Mouse (Mus musculus) midbrain, embryonic 10.5 days (tissue): Measurements from ENCODE around the gene Tubgcp2. TPM values are rescaled to one million over a fixed set of nuclear protein-coding genes. Genes with fewer than 3 reads are reported as not detected.
A peak's percentile ranks its signal among the peaks of the same experiment; 100 is the strongest.

Experiments used
- DNase-seq: peaks from one replicate; pipeline ENCODE4 v3.0.0-alpha.2; 2017; ENCODE audit warnings: low spot score
- H3K27ac ChIP-seq: fragments of 300-500 bp; sonication (generic); replicated peaks from 2 replicates; pipeline ENCODE4 v1.5.1; 2016; ENCODE audit warnings: mild to moderate bottlenecking
- H3K27me3 ChIP-seq: fragments of 300-500 bp; sonication (generic); 2 replicates; pipeline ENCODE4 v1.6.1; 2016; ENCODE audit warnings: low read depth, mild to moderate bottlenecking; ENCODE audit not compliant: poor library complexity, severe bottlenecking
- H3K36me3 ChIP-seq: fragments of 300-500 bp; sonication (generic); 2 replicates; pipeline ENCODE4 v1.6.1; 2016; ENCODE audit warnings: mild to moderate bottlenecking, moderate library complexity
- H3K4me1 ChIP-seq: fragments of 300-500 bp; sonication (generic); 2 replicates; pipeline ENCODE4 v1.6.1; 2016
- H3K4me3 ChIP-seq: fragments of 300-500 bp; sonication (generic); 2 replicates; pipeline ENCODE4 v1.5.1; 2016; ENCODE audit warnings: mild to moderate bottlenecking, moderate library complexity
- H3K9me3 ChIP-seq: fragments of 300-500 bp; sonication (generic); replicated peaks from 2 replicates; pipeline ENCODE4 v1.6.1; 2016; ENCODE audit warnings: mild to moderate bottlenecking
- WGBS: fragments of 180-500 bp; shearing (Covaris S2); methylation state at CpG from one replicate; pipeline ENCODE4 v1.1.7; 2016; 5-methylcytosine and 5-hydroxymethylcytosine counted together
- polyA plus RNA-seq: library from polyadenylated mRNA; unstranded; fragments of >200 nt; fragmentation: Nextera tagmentation; extraction: Ambion mirVana; gene quantifications from 2 replicates; pipeline ENCODE4 v1.2.1, GENCODE M21; 2016

Tubgcp2 gene
- polyA plus RNA-seq, 1 experiment from 2014 or later: 74.0 TPM

DNA sequence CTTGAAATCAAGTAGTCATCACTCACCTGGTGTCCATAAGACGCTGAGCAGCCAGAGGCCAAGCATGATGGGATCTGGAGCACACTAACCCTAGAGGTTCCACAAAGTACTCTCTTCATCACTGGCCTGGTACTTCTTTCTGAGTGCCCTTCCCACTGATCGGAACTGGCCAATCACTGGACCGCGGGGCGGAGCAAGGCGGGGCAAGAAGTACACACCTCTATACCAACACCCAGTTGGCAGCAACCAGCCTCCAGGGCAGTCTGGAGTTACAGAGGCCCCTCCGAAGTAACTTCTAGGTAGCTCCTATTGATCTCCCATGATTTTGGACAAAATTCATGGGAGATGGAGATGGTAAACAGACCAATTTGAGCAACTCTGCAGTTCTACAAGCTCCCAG is 44.1 kb downstream of the Tubgcp2 start, which contains the start of gene Adam8:
TSS of gene Adam8 (minus strand) at position 157 of the 400 bp plus-strand sequence.
- H3K36me3 ChIP-seq: peaks cover 29% of the 10 kb centered on the region
- H3K27me3 ChIP-seq: no peaks in the 10 kb centered on the region
- DNase-seq: no peak
- no peaks in the 10 kb centered on the region for H3K9me3 ChIP-seq
- no peak within 1 kb of the TSS for H3K27ac ChIP-seq
- 37% methylated on average over 7 of the region's 7 CpGs for WGBS
- no peak within 1 kb of the TSS for H3K4me3 ChIP-seq
- H3K4me1 ChIP-seq: no peaks in the 10 kb centered on the region

DNA sequence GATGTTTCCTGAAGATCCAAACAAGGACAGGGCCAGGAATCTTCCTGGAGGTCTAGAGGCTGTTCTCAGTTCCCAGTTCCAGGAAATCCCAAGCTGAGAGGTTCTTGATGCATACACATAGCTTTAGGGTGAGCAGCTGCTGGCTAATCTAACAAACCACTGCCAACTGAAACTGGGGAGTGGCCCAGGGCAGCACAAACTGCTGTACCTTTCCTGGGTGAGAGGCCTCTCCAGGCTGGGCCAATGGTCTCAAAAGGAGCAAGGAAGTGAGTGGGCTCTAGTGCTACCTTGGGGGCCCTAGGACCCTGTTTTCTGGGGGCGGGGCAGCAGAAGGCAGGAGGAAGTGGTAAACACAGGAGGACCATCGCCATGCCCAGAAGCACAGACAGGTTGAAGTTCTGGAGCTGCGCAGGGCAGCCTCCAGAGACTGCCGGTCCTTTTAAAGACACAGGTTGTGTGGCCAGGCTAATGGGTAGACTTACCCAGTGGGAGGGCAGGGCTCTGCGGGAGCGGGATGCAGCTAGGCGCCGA is 45.5 kb downstream of the Tubgcp2 start:
- Histone ChIP-seq H3K4me1 (no peaks in the 10 kb centered on the region), H3K27ac (no peak overlapping the region), H3K27me3 (no peaks in the 10 kb centered on the region), H3K9me3 (no peaks in the 10 kb centered on the region), H3K36me3 (peaks cover 18% of the 10 kb centered on the region), H3K4me3 (no peak overlapping the region)
- WGBS: 72% methylated on average over 8 of the region's 8 CpGs
- no peak for DNase-seq

DNA sequence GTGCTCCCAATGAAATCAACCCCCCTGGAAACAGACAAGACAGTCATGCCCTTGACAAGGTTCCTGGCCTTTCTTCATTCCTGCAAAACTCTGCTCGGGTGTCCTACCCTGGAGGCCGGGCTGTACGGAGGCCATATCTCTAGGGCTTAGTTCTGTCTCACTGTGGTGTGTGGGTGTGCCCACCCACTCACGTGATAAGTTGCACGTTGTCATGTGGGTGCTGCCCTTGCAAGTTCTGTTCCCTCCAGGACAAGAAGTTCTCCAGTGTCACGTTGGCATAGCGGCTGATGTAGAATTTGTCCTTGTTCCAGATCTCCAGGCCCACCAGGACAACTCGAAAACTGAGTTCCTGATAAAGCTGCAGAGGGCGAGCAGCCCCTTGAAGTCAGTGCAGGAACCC is 48.2 kb downstream of the Tubgcp2 start:
- WGBS: 93% methylated on average over 9 of the region's 9 CpGs

DNA sequence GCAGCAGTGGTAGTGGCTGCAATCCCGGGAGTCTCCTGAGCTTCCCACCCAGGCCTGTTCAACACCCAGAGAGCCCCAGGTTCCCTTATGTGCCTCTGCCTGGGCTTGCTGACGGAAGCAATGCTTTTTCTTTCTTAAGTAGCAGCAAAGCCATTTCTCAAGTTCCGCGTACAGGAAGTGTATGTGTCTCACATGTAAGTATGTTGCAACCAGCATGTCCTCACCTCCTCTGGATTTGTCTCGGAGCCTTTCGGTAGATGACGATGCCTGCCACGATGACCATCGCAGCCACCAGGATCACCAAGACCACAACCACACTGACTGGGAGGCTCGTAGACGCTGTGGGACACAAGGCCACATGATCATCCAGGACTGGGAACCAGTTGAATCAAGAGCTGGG is 52.0 kb downstream of the Tubgcp2 start:
- WGBS: 94% methylated on average over 11 of the region's 11 CpGs
- DNase-seq: no peak
- Histone ChIP-seq H3K4me3 (no peak overlapping the region), H3K36me3 (peaks cover 14% of the 10 kb centered on the region; the same call in 1 of the 2 replicates), H3K9me3 (no peaks in the 10 kb centered on the region), H3K27ac (no peak overlapping the region), H3K4me1 (no peaks in the 10 kb centered on the region), H3K27me3 (peaks cover 11% of the 10 kb centered on the region)

More for the DNA sequence above, 48.2 kb downstream of the Tubgcp2 start:
- Histone ChIP-seq H3K4me1 (no peaks in the 10 kb centered on the region), H3K36me3 (peaks cover 14% of the 10 kb centered on the region; the same call in 1 of the 2 replicates), H3K9me3 (no peaks in the 10 kb centered on the region), H3K27ac (no peak overlapping the region), H3K27me3 (no peaks in the 10 kb centered on the region), H3K4me3 (no peak overlapping the region)
- DNase-seq: no peak

DNA sequence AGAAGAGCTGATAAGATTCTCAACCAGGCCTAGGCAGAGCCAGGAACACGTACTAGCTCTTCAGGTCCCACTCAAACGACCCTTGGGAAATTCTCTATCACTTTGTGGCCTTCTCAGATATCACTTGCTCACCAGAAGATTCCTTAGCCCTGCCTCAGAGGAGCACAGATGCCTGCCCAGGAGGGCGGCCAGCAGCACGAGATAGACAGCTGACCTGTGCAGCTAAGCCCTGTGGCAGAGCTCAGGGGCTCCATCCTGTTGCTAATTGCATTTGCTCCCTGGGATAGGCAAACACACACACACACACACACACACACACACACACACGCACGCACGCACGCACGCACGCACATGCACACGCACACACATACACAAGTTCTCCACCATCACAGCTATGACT is 54.4 kb downstream of the Tubgcp2 start:
- Histone ChIP-seq H3K9me3 (no peaks in the 10 kb centered on the region), H3K27ac (no peak overlapping the region), H3K4me3 (no peak overlapping the region), H3K4me1 (peaks cover 13% of the 10 kb centered on the region), H3K36me3 (peaks cover 14% of the 10 kb centered on the region; the same call in 1 of the 2 replicates), H3K27me3 (peaks cover 26% of the 10 kb centered on the region)
- WGBS: 87% methylated on average over 11 of the region's 11 CpGs
- no peak for DNase-seq

DNA sequence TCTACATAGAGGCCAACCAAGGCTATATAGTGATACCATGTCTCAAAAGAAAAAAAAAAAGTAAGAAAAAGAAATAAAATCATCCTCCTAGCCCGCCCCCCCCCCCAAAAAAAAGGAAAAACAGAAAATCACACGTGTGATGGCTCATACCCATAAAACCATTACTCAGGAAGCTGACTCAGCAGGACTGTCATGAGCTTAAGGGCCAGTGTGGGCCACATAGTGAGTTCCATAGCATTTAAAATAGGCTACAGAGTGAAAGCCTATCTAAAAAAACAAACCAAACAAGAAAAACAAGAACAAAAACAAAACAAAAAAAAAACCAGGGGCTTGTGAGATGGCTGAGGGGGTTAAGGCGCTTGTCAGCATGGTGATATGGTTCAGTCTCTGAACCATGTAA is 55.7 kb downstream of the Tubgcp2 start:
- H3K36me3 ChIP-seq: peaks cover 10% of the 10 kb centered on the region; the same call in 1 of the 2 replicates
- 61% methylated on average over 3 of the region's 3 CpGs for WGBS
- DNase-seq: no peak
- no peaks in the 10 kb centered on the region for H3K9me3 ChIP-seq
- peaks cover 29% of the 10 kb centered on the region for H3K27me3 ChIP-seq
- H3K4me3 ChIP-seq: no peak overlapping the region
- peaks cover 13% of the 10 kb centered on the region for H3K4me1 ChIP-seq
- no peak overlapping the region for H3K27ac ChIP-seq

DNA sequence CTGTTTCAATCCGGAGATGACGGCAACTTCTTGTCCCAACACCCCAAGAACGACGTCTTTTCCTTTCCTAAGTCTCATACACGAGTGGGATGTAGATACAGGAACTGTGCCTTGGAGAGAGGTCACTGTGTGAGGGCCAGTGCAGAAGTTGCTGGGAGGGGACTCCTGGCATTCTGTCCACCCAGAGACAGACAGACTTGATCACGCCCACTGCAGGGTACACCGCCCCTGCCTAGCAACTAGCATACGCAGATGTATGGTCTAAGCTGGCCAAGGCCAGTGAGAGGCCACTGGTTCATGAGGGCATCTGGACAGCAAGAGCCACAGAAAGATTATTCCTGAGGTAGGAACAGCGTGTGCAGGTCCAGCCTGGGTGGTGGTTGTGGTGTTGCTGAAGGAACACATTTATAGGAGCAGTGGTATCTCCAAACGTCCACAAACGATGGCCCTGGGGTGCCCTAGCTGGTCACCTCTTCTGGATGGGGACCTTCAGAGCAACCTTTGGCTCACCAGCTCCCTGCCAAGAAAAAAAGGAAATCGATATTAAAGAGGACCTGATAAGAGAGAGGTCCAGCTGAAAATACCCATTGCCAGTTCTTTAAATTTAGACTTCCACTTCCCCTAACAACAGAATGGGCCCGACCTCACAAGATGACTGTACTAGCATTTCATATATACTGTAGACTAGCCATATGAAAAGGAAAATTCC is 57.3 kb downstream of the Tubgcp2 start:
- Histone ChIP-seq H3K4me1 (peaks cover 16% of the 10 kb centered on the region), H3K4me3 (peak overlapping the region; percentile 78), H3K27me3 (peaks cover 36% of the 10 kb centered on the region), H3K27ac (no peak overlapping the region; the same call in 1 of the 2 replicates), H3K36me3 (no peaks in the 10 kb centered on the region), H3K9me3 (no peaks in the 10 kb centered on the region)
- WGBS: 48% methylated on average over 13 of the region's 13 CpGs
- no peak for DNase-seq

DNA sequence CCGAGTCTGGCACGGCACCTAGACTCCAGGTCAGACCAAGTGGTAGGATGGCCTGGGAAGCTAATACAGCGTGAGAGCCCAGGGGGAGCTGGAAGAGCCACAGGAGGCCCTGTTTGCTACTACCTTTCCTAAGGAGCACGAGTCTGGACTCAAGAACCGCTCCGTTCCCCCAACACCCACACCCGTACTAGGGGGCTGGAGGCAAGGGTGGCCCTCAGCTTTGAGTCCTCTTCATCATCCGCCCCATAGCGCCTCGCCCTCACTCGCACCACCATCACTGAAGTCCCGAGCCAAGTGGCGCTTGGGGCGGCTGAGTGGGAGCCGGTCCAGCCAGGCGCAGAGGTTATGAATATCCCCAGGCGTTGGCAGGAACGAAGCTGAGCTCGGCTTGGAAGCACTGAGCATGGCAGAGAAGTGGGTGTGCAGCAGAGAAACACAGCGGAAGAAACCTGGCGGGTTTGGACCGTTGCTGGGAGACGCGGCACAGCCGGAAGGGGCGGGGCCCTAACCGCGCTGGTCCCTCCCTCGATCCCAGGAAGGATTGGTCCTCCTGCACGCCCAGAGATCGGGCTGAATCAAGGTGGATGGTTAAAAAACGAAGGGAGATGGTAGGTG is 58.1 kb downstream of the Tubgcp2 start, which contains the start of gene 6430531B16Rik:
TSS of gene 6430531B16Rik (minus strand) at position 478 of the 615 bp plus-strand sequence.
- peaks cover 42% of the 10 kb centered on the region for H3K27me3 ChIP-seq
- peak; percentile 87 for DNase-seq
- H3K9me3 ChIP-seq: no peaks in the 10 kb centered on the region
- H3K27ac ChIP-seq: peak within 1 kb of the TSS; percentile 84
- WGBS: 4% methylated on average over 32 of the region's 32 CpGs
- peaks cover 16% of the 10 kb centered on the region for H3K4me1 ChIP-seq
- H3K36me3 ChIP-seq: no peaks in the 10 kb centered on the region
- H3K4me3 ChIP-seq: peak within 1 kb of the TSS; percentile 78

DNA sequence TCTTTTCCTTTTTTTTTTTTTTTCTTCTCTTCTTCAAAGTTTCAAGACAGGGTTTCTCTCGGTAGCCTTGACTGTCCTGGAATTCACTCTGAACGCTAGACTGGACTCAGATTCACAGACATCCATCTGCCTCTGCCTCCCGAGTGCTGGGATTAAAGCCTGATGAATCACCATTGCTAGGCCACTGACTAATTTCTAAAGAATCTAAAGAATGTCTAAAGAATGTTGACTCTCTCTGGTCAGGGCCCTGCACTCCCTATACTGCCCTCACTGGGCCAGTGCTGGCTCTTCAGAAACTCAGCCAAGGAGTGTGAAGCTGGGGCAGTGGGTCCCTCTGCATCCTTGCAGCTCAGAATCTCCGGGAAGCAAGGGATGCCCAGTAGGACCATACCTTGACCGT is 61.0 kb downstream of the Tubgcp2 start:
- Histone ChIP-seq H3K4me3 (no peak overlapping the region), H3K9me3 (no peaks in the 10 kb centered on the region), H3K27me3 (peaks cover 68% of the 10 kb centered on the region), H3K27ac (no peak overlapping the region), H3K4me1 (peaks cover 16% of the 10 kb centered on the region), H3K36me3 (no peaks in the 10 kb centered on the region)
- WGBS: 56% methylated on average over 5 of the region's 5 CpGs
- no peak for DNase-seq

DNA sequence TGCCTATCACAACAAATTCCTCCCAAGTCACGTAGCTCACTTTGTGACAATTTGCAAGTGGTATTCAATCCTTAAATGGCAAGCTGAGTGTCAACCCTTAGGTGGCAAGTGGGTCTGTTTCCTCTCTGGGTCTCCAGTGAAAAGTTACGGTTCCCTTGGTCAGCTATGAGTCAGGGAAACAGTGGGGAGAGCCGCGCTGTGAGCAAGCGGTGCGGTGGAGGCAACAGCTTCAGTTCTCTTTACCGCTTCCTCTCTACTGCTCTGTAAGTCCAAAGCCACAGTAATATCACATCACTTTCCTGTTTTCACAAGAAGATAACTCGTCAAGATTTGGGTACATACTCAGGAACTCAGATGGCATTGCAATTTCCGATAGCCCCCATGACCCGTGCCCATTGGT is 62.2 kb downstream of the Tubgcp2 start:
- H3K36me3 ChIP-seq: no peaks in the 10 kb centered on the region
- H3K27me3 ChIP-seq: peaks cover 66% of the 10 kb centered on the region
- H3K4me3 ChIP-seq: no peak overlapping the region
- no peaks in the 10 kb centered on the region for H3K9me3 ChIP-seq
- H3K27ac ChIP-seq: no peak overlapping the region
- DNase-seq: no peak
- WGBS: 91% methylated on average over 10 of the region's 10 CpGs
- peaks cover 26% of the 10 kb centered on the region for H3K4me1 ChIP-seq

DNA sequence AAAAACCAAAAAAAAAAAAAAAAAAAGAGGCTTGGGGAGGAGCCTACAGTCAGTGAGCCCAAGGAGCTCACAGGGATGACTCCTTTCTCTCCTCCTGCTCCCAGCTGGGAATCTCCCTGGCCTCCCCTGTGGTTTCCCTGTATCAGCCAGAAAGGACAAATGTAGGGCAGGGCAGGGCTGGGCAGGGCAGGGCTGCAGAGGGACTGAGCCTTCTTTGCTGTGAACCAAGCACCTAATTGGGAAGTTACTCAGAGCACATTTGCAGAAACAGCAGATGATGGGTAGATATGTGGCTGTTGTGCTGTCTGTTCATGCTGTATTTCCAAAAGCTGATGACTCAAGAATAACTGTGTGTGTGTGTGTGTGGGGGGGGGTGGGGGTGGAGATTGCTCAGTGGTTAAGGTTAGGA is 63.5 kb downstream of the Tubgcp2 start:
- H3K9me3 ChIP-seq: no peaks in the 10 kb centered on the region
- no peak overlapping the region for H3K27ac ChIP-seq
- H3K36me3 ChIP-seq: no peaks in the 10 kb centered on the region
- DNase-seq: no peak
- H3K4me1 ChIP-seq: peaks cover 16% of the 10 kb centered on the region
- peaks cover 72% of the 10 kb centered on the region for H3K27me3 ChIP-seq
- no peak overlapping the region for H3K4me3 ChIP-seq

DNA sequence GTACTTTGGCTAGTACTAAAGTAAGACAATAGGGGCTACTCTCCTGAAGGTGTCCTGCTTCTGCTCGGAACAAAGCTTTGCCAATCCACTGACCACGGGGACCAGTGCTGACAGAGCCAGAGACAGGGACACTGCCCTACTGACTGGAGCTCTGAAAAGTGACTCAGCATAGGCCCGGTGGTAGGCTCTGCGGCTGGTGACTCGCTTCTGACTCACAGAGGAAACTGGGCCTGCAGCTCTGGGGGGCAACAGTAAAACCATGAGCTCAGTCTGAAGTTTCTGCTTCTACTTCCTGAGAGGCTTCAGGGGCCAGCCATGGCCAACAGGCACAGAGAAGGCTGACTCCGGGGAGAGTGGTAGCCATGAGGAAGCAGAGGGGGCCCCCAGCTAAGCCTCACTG is 65.0 kb downstream of the Tubgcp2 start:
- Histone ChIP-seq H3K4me1 (peaks cover 25% of the 10 kb centered on the region), H3K27ac (no peak overlapping the region), H3K36me3 (no peaks in the 10 kb centered on the region), H3K4me3 (no peak overlapping the region), H3K27me3 (peaks cover 71% of the 10 kb centered on the region), H3K9me3 (no peaks in the 10 kb centered on the region)
- WGBS: 64% methylated on average over 6 of the region's 6 CpGs
- no peak for DNase-seq

DNA sequence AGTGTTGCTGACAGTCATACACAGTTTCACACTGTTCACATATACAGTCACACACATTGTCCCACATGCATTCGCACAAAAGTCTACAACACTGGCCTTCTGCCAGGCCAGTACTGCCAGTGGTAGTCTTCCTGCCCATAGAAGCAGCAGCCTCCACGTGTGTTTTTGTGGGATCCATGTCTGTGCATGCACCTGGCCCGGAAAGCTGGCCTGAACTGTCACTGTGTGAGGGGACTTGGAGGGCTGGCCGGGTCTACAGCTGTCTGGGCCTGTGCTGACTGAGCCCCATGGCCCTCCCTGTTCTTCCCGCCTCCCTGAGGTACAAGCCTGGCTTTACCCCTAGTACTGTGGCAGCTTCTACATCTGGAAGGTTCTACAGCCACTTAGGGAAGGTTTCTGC is 65.5 kb downstream of the Tubgcp2 start:
- Histone ChIP-seq H3K27me3 (peaks cover 73% of the 10 kb centered on the region), H3K36me3 (no peaks in the 10 kb centered on the region), H3K27ac (no peak overlapping the region), H3K9me3 (no peaks in the 10 kb centered on the region), H3K4me3 (no peak overlapping the region), H3K4me1 (peaks cover 25% of the 10 kb centered on the region)
- DNase-seq: no peak
- WGBS: 80% methylated on average over 5 of the region's 5 CpGs
